Mouse (Mus musculus): ENCODE measurements around the gene Hoxc4. TPM values are rescaled to one million over a fixed set of nuclear protein-coding genes. Genes with fewer than 3 reads are reported as not detected.

Gene Hoxc4
- polyA plus RNA-seq, 1 experiment from 2014 or later: 10.2 TPM

DNA sequence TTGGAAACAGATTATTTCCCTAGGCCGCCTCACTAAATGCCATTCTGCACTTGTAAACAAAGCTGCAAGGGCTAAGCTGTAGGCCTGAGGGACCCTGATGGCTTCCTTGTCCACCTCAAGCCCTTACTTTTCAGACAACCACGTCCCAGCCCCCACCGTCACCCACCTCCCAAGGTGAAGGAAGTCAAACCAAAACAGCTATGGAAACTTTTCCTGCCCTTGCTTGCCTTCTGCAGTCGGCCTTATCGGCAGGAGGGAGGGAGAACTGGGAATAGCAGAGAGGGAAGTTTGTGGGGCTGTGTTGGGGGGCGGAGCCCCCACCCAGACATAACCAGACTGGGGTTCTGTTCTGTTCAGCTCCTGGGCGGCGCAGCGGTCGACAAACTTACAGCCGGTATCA is 26.5 kb upstream of the Hoxc4 start:
- Histone ChIP-seq H3K36me3 (no peaks in the 10 kb centered on the region), H3K4me3 (replicated peaks) (peak overlapping the region; percentile 57), H3K4me2 (peak overlapping the region; percentile 86), H3K27ac (peak overlapping the region; percentile 89), H3K9ac (peak overlapping the region; percentile 68), H3K9me3 (replicated peaks) (no peaks in the 10 kb centered on the region), H3K4me1 (peaks cover 82% of the 10 kb centered on the region), H3K27me3 (peaks cover 73% of the 10 kb centered on the region)
- 4% methylated on average over 11 of the region's 11 CpGs for WGBS
- no peak for ATAC-seq (replicated peaks; ENCODE audit: low FRiP score)

GRCm38 (mm10) chr15:102992863-102993262 is 25.9 kb upstream of the Hoxc4 start:
- ATAC-seq (replicated peaks; ENCODE audit: low FRiP score): peak; percentile 63
- WGBS: 10% methylated on average over 3 of the region's 3 CpGs
- Histone ChIP-seq H3K36me3 (no peaks in the 10 kb centered on the region), H3K27me3 (peaks cover 68% of the 10 kb centered on the region), H3K4me2 (peak overlapping the region; percentile 86), H3K9me3 (replicated peaks) (no peaks in the 10 kb centered on the region), H3K4me1 (peaks cover 79% of the 10 kb centered on the region), H3K4me3 (replicated peaks) (peak overlapping the region; percentile 57), H3K9ac (peak overlapping the region; percentile 68; the same call in 1 of the 2 replicates), H3K27ac (peak overlapping the region; percentile 89; the same call in 1 of the 2 replicates)

- Histone ChIP-seq H3K27ac (peak overlapping the region; percentile 96), H3K9me3 (replicated peaks) (no peaks in the 10 kb centered on the region), H3K4me2 (peak overlapping the region; percentile 78), H3K27me3 (peaks cover 62% of the 10 kb centered on the region), H3K36me3 (no peaks in the 10 kb centered on the region), H3K9ac (peak overlapping the region; percentile 27; the same call in 1 of the 2 replicates), H3K4me3 (replicated peaks) (peak overlapping the region; percentile 58), H3K4me1 (peaks cover 74% of the 10 kb centered on the region)
- WGBS: 13% methylated on average over 9 of the region's 9 CpGs
- no peak for ATAC-seq (replicated peaks; ENCODE audit: low FRiP score)
Observed at GRCm38 (mm10) chr15:102996548-102996947, 22.2 kb upstream of the Hoxc4 start.

DNA sequence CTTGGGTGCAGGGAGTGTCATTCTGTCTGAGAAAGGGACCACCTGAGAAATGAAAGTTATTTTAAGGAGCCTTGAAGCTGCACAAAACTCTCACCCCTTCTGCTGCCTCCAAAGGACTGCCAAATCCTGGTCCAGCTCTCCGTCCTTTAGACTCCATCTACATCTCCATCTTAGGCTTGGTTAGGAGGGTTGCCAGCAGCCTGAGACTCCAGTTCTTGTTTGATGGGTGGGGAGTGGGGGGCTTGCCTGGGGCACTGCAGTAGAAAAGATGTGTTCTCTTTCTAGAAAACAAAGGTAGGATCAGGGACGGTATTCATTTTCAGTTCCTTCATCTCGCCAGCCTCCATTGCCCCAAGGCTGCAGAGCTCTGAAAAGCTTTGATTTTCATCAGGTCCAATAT is 21.3 kb upstream of the Hoxc4 start:
- Histone ChIP-seq H3K27ac (peak overlapping the region; percentile 96), H3K4me3 (replicated peaks) (peak overlapping the region; percentile 58), H3K9me3 (replicated peaks) (no peaks in the 10 kb centered on the region), H3K27me3 (peaks cover 63% of the 10 kb centered on the region), H3K4me1 (peaks cover 74% of the 10 kb centered on the region), H3K36me3 (no peaks in the 10 kb centered on the region), H3K9ac (peak overlapping the region; percentile 19), H3K4me2 (peak overlapping the region; percentile 78)
- WGBS: 10% methylated on average over 3 of the region's 3 CpGs
- no peak for ATAC-seq (replicated peaks; ENCODE audit: low FRiP score)

DNA sequence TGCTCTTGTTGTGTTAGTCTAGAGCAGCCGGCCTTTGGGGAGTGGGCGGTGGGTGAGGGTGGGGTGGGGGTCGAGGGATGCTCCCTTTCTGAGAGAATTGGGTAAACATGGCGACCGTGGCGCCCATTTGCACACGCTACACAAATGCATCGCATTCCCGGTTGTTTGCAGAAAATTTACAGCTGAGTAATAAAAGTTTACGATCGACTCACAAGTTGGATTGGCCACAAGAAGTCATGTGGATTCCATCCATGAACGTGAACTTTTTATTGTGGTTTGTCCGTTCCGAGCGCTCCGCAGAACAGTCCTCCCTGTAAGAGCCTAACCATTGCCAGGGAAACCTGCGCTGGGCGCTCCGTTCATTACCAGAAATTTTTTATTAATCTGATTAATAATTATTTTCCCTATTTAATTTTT is 20.8 kb upstream of the Hoxc4 start, which contains the start of gene Hoxc6:
Gene Hoxc6 (plus strand): TSS at position 319 of the 417 bp plus-strand sequence.
- Histone ChIP-seq H3K27ac (peak within 1 kb of the TSS; percentile 96), H3K4me1 (peaks cover 74% of the 10 kb centered on the region), H3K36me3 (no peaks in the 10 kb centered on the region), H3K9ac (peak within 1 kb of the TSS; percentile 80), H3K27me3 (peaks cover 63% of the 10 kb centered on the region), H3K4me2 (peak within 1 kb of the TSS; percentile 78), H3K9me3 (replicated peaks) (no peaks in the 10 kb centered on the region), H3K4me3 (replicated peaks) (peak within 1 kb of the TSS; percentile 58)
- ATAC-seq (replicated peaks; ENCODE audit: low FRiP score): peak; percentile 62
- WGBS: under 1% methylated on average over 19 of the region's 19 CpGs

DNA sequence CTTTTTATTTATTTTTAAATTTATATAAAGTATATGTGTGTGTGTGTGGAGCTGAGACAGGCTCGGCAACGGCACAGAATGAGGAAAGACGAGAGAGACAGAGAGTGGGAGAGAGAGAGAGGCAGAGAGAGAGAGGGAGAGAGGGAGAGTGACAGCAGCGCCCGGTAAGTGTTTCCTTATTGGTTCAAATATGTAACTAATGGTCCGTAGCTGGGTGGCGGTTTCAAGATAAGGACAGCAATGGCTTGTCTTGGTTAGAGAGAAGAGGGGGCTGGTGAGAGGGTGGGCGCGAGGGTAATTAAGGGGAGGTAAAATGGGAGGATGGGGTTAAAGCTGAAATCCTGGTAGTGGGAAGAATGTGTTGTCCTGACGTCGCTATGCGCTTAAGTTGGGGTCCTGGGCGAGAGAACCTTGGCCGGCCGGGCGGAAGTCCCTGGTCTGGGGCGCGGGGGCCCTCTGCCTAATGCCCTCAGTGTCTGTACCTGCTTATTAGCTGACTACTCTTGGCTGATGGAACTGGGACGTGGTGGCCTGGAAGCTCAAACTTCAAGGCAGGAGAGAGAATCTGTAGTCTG is 20.0 kb upstream of the Hoxc4 start:
- Histone ChIP-seq H3K27ac (peak overlapping the region; percentile 96), H3K4me3 (replicated peaks) (peak overlapping the region; percentile 58), H3K27me3 (peaks cover 60% of the 10 kb centered on the region), H3K36me3 (no peaks in the 10 kb centered on the region), H3K4me2 (peak overlapping the region; percentile 78), H3K9me3 (replicated peaks) (no peaks in the 10 kb centered on the region), H3K9ac (peak overlapping the region; percentile 80), H3K4me1 (peaks cover 77% of the 10 kb centered on the region)
- peak; percentile 59 for ATAC-seq (replicated peaks; ENCODE audit: low FRiP score)
- under 1% methylated on average over 19 of the region's 19 CpGs for WGBS

- Histone ChIP-seq H3K4me2 (peak overlapping the region; percentile 78), H3K4me3 (replicated peaks) (peak overlapping the region; percentile 58), H3K27me3 (peaks cover 64% of the 10 kb centered on the region), H3K27ac (peak overlapping the region; percentile 96), H3K36me3 (no peaks in the 10 kb centered on the region), H3K4me1 (peaks cover 83% of the 10 kb centered on the region), H3K9me3 (replicated peaks) (no peaks in the 10 kb centered on the region), H3K9ac (peak overlapping the region; percentile 80)
- ATAC-seq (replicated peaks; ENCODE audit: low FRiP score): peak; percentile 86
- WGBS: under 1% methylated on average over 25 of the region's 33 CpGs
Observed at GRCm38 (mm10) chr15:102999183-102999831, 19.4 kb upstream of the Hoxc4 start.

DNA sequence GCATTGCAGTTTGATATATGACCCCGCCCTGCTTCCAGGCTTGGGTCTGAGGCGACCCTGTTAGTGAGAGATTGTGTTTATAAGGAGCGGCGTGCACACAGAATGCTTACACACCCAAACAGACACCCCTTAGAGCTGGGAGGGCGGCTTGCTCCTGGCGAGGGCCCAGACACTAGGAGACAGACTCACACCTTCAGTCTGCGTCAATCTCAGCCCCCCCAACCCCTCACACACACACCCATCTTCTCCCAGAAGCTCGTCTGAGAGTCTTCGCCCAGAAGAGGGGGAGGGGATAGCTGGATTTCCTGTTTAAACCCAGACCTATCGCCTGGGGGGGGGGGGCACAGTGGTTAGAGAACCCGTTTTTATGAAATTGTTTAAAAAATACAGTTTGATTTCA is 18.8 kb upstream of the Hoxc4 start:
- peaks cover 64% of the 10 kb centered on the region for H3K27me3 ChIP-seq
- 3% methylated on average over 9 of the region's 11 CpGs for WGBS
- no peaks in the 10 kb centered on the region for H3K36me3 ChIP-seq
- H3K9me3 ChIP-seq (replicated peaks): no peaks in the 10 kb centered on the region
- H3K4me3 ChIP-seq (replicated peaks): peak overlapping the region; percentile 58
- peak overlapping the region; percentile 96 for H3K27ac ChIP-seq
- H3K4me2 ChIP-seq: peak overlapping the region; percentile 78
- peak; percentile 16; the same call in 1 of the 2 replicates for ATAC-seq (replicated peaks; ENCODE audit: low FRiP score)
- peak overlapping the region; percentile 80 for H3K9ac ChIP-seq
- H3K4me1 ChIP-seq: peaks cover 84% of the 10 kb centered on the region

GRCm38 (mm10) chr15:103000501-103000901 is 18.2 kb upstream of the Hoxc4 start:
- peak overlapping the region; percentile 58 for H3K4me3 ChIP-seq (replicated peaks)
- H3K9me3 ChIP-seq (replicated peaks): no peaks in the 10 kb centered on the region
- no peaks in the 10 kb centered on the region for H3K36me3 ChIP-seq
- no peak for ATAC-seq (replicated peaks; ENCODE audit: low FRiP score)
- H3K27ac ChIP-seq: peak overlapping the region; percentile 96
- peaks cover 64% of the 10 kb centered on the region for H3K27me3 ChIP-seq
- H3K9ac ChIP-seq: peak overlapping the region; percentile 80
- 2% methylated on average over 24 of the region's 24 CpGs for WGBS
- H3K4me1 ChIP-seq: peaks cover 85% of the 10 kb centered on the region
- peak overlapping the region; percentile 78 for H3K4me2 ChIP-seq

GRCm38 (mm10) chr15:103001370-103001769 is 17.4 kb upstream of the Hoxc4 start:
- H3K27ac ChIP-seq: peak overlapping the region; percentile 96
- peak overlapping the region; percentile 78 for H3K4me2 ChIP-seq

DNA sequence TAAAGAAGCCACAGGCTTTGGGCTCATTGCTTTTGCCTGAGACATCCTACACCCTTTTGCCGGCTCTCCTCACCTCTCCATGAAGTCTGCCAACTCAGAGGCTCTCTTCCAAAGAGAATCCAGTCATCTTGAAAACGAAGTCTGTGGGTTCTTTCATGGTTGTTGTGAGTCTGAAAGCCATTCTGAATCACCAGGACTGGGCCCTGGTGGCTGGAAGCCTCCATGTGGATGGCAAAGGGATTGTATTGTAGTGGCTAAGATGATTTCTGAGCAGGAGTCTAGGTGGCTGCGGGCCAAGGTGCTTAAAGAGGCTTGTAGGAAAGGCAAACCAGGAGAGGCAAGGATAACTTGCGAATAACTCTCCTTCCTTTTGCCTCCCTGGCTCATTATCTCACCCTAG is 16.6 kb upstream of the Hoxc4 start:
- Histone ChIP-seq H3K27ac (peak overlapping the region; percentile 72), H3K4me2 (peak overlapping the region; percentile 78), H3K4me3 (replicated peaks) (peak overlapping the region; percentile 58), H3K36me3 (no peaks in the 10 kb centered on the region), H3K4me1 (peaks cover 86% of the 10 kb centered on the region), H3K9ac (peak overlapping the region; percentile 80; the same call in 1 of the 2 replicates), H3K9me3 (replicated peaks) (no peaks in the 10 kb centered on the region), H3K27me3 (peaks cover 71% of the 10 kb centered on the region)
- WGBS: 21% methylated on average over 4 of the region's 4 CpGs
- no peak for ATAC-seq (replicated peaks; ENCODE audit: low FRiP score)

More at GRCm38 (mm10) chr15:103001370-103001769, 17.4 kb upstream of the Hoxc4 start:
- peaks cover 85% of the 10 kb centered on the region for H3K4me1 ChIP-seq
- H3K36me3 ChIP-seq: no peaks in the 10 kb centered on the region
- WGBS: 21% methylated on average over 2 of the region's 2 CpGs
- peak overlapping the region; percentile 58 for H3K4me3 ChIP-seq (replicated peaks)
- H3K9me3 ChIP-seq (replicated peaks): no peaks in the 10 kb centered on the region
- peaks cover 69% of the 10 kb centered on the region for H3K27me3 ChIP-seq
- no peak for ATAC-seq (replicated peaks; ENCODE audit: low FRiP score)
- H3K9ac ChIP-seq: peak overlapping the region; percentile 80

GRCm38 (mm10) chr15:103002821-103003448 is 15.8 kb upstream of the Hoxc4 start:
- H3K9ac ChIP-seq: 0 out of 2 replicates have a peak overlapping the region, but pooled peaks have one; percentile 80
- peak overlapping the region; percentile 78 for H3K4me2 ChIP-seq
- peak overlapping the region; percentile 72 for H3K27ac ChIP-seq
- no peak for ATAC-seq (replicated peaks; ENCODE audit: low FRiP score)
- H3K27me3 ChIP-seq: peaks cover 76% of the 10 kb centered on the region
- peak overlapping the region; percentile 58 for H3K4me3 ChIP-seq (replicated peaks)
- H3K4me1 ChIP-seq: peaks cover 92% of the 10 kb centered on the region
- 16% methylated on average over 13 of the region's 13 CpGs for WGBS
- no peaks in the 10 kb centered on the region for H3K36me3 ChIP-seq
- no peaks in the 10 kb centered on the region for H3K9me3 ChIP-seq (replicated peaks)
